Mouse (Mus musculus) kidney, postnatal 14 days (tissue): ENCODE results near the gene Adcy5.

Experiments
- DNase-seq: peaks from one replicate; pipeline ENCODE4 v3.0.0; 2022; ENCODE audit warnings: mixed read lengths

The Adcy5 gene

DNA sequence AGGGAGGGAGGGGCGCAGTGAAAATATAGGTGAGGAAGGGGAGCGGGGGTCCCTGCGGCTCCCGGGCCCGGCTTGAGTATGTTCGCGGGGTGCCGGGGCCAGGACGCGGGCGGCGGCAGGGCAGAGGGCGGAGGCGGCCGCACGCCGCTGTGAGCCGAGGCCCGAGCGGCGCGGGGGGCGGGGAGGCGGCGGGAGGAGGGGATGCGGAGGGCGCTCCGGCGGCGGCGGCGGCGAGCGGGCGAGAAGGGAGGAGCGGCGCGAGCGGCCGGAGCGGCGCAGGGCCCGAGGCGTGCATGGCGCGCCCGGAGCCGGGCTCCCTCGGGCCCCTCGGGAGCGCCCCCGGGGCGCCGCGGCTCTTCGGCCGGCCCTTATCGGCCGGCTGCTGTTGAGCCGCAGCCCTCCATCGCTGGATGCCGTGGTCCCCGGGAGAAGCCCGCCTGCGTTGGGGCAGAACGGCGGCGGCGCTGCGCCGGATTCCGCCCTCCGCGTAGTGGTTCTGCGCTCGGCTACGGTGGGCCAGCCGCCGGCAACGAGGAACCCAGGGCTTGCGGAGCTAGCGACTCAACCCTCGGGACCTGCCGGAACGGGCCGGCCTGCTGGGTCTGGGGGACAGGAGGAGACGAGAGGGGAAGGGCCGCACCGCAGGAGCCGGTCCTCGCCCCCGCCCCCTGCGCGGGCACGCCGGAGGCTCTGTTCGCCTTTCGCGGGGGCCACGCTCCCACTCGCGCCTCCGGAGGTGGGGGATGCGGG is at the start of gene Adcy5:
Gene Adcy5 (plus strand): TSS at position 237 of the 750 bp plus-strand sequence.
- peak; percentile 41 for DNase-seq

DNA sequence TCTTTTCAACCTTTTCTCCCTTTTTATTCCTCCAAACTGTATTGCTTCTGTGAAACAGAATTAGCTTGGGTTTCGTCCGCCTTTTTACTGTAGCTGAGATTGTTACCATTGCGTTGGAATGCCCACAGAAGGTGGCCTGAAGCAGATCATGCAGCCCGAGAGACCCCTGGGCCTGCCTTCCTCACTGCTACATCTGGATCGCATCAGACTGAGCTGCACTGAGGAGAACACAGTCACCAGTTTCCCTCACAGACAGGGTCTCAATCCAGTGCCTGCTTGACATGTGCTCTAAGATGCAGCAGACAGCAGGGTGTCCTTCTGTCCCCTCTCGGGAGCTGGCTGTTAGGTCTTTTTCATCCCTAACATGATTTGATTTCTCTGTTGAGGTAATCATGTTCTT is 46.7 kb upstream of the Adcy5 start:
- no peak for DNase-seq

DNA sequence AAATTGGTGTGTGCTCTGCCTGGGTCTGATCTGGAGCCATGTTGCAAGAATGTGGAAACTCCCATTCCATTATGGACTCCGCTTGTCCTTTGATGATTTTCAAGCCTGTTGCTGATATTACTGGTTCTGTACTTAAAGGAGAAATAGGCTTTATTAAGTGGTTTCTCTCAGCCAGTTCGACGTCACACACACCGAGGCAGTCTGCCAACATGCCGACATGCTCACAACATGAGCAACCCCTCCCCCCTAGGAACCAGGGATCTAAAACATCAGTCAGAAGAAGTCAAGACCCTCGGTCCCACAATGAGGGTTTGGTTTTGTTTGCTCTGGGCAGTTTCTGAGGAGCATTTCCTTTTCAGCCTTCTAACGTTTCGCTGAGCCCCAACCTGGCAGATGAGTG is 45.5 kb upstream of the Adcy5 start:
- DNase-seq, result peak; percentile 22

DNA sequence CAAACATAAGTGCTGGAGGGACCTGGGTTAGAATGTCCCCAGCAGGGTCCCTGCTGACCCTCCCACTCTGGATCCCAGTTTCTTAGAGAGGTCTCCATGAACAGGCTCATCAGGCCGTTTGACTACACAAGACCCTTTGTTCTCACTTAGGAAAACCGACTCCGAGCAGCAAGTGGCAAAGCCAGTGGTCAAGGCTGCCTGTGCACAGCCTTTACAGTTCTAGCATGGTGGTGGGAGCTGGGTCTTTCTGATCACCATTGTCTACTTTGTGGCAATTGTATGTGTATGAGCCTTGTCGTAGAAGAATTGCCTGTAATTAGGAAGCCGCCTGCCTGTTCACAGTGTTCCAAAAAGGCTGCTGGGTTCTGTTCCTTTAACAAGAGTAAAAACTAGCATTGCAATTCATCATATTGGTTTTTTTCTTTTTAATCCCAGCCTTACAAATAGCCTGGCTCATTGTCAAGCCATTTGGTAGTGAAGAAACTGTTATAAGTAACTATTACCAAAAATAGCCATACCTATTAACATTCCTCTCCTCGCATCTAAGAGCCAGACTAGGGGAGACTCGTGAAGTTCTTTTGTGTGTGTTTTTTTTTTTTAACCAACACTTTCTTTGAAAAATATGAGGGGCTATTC is 44.9 kb upstream of the Adcy5 start:
- no peak for DNase-seq

DNA sequence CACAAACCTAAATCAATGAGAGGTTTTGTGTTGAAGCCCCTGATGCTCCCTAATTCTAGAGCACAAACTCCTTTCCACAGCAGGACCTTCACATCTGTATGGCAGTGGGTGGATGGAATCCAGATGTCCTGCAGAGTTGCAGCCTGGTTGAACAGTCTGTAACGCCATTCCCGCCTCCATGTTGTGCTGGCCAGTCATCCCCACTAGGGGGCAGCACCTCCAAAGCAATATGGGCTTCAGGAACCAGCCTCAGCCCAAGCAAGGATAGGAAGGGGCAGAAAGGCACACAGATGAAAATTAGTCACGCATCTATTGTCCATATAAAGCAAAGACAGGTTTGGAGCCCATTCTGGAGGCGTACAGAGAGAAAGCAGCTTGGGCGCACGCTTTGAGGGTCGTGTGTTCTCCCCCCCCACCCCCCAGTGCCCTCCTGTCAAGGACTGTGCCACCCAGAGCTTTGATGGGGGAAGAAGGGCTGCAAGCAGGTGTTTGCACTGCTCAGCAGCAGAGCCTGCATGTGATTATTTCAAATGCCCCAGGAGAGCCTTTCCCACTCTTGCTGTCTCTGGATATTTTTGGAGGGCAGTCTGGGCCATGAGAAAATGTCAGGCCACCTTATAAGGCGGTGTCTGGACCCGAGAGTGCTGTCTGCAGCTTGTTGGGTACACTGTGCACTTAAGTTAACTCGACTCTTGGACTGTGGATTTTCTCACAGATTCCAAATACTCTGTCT is 44.1 kb upstream of the Adcy5 start:
- peak; percentile 87 for DNase-seq

DNA sequence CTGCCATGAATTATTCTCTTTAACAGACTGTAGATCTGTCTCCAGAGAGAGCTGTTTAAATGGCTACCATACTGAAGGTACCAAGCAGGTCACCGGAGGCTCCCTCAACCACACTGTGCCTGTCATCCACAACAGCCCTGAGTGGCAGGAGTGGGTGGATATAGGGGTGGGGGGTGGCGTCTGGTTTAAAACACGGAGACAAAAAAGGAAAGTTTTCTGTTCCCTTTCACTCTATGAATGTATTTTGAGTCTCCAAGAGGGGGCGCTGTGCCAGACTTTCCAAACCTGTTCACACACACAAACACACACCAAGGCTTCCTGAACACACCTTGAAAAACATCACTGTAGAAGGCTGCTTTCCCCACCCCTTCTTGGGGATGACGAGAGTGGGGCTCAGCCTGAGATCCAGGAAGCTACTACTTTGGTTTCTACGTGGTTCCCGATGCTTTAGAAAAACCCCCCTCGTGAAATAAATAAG is 43.5 kb upstream of the Adcy5 start:
- DNase-seq, result no peak

DNA sequence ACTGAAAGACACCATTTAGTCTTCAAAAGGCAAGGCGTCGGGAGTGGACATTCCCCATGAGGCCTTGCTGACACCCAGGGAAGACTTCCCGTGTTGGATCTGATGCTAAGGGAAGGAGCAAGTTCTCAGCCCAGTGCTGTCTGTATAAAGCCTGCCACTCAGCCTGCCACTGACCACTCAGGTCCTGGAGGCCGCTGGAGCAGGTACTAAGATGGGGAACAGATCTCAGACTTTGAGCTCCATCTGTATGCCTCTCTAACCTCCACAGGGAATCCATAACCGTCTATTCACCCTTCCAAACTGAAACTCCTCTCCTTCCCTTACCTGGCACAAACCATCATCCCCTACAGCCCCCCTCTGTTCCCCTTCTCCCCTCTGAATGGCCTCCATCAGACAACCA is 41.2 kb upstream of the Adcy5 start:
- DNase-seq, result no peak

DNA sequence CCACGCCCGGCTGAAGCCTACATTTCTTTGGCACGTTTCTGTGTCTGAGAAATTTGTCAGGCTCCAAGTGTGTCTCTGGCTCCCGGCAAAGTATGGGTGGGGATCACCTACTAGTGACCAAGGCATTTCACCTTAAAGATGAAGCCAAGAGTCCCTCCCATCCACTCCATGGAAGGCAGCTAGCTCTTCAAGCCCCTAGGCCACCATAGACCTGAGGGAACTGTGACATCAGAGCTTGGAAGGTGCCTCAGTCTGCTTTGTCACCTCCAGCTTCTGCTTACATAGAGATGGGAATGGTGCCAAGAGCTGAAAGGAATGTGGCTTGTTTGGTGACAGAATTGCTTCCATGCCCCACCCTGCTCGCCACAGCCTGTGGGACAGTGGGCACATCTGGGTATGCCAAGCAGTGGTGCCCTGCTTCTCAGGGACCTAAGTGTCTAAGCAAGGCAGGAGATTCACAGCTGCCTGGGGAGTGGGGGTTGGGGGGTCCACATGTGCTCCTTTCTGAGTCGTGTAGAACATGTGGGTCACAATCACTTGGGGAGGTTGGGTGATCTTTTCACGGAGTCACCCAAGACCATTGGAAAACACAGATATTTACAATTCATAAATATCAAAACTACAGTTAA is 38.2 kb upstream of the Adcy5 start:
- no peak for DNase-seq

DNA sequence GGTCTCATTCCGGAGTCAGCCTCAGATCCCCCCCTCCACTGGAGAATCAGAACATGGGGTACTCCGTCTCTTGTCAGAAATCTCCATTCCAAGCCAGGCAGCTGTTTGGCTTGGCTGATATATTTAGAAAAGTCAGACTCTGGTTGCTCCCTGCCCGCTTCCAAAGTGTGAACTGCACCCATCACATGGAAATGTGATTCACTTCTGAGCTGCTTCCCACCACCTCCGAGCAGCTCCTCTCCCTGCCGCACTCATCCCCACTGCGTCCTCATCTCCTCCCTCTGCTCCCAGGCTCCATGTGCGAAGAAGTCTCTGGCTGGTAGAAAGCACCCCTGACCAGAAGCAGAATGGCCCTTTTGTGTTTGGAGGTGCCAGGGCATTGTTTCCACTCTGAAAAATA is 37.2 kb upstream of the Adcy5 start:
- DNase-seq, result no peak

DNA sequence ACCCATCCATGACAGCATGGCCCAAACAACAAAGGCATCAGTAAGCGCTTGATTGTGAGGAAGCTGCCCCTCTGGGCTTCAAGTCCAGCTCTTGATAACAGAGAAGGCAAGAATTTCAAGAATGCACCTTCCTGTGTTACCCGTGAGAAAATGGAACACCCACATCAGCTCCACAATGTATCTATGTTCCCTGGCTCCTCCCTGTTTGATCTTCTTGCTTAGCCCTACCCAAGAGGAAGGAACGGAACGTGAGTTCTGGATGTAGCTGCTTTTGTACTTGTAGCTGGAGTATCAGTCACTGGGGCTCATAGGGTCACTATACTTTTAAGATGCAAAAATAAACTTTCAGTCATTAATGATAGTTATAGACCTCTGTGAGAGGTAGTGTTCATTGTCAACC is 34.1 kb upstream of the Adcy5 start:
- DNase-seq, result no peak

DNA sequence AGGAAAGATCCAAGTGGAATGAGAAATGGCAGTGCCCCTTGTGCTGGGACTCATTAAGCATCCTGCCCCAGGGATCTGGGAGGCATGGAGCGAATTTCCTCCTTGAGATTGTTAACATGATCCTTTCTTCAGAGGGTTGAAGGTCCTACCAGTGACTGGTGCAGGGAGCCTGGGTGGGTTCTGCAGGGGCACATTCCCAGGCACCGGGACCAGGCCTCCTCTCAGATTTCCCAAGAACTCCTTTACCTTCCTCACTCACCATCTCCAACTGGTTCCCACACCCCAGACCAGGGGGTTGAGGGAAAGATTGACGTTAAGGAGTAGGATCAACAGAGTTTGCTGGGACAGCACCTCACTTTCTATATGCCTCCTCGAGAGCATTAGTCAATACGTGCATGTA is 27.4 kb upstream of the Adcy5 start:
- no peak for DNase-seq

DNA sequence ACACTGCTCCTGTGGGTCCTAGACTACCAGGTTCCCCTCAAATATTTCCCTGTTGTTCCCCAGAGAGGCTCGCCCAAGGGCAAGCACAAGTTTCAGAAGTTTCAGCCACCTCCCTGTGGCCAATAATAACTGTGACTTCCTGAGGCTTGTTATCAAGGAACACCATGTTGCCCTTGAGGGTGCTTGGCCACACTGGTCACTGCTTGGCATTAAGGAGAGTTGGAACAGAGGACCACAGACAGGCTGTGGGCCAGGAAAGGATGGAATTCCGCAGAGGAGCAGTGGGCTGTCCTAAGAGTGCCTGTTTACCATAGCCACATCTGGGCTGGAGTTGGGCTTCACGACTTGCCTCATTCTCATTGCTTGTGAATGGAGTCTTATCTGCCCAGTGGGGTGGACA is 24.5 kb upstream of the Adcy5 start:
- no peak for DNase-seq

DNA sequence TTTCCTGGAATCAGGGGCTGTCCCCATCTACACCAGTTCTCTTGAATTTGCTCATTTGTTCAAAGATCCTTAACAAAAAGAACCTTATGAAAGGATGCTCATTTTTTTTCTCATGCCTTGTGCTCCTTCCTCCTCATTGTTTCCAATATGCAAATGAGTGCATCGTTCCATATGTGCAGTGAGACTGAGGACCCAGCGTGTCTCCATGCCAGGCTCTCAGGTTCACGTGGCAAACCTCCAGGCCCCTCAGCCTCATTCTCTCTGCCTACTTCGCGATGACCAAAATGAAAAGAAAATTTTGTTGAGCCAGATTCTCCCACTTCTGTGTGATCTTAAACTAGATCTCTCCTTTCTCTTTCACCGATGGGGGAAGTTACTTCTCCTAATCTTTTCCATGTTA is 15.3 kb upstream of the Adcy5 start:
- no peak for DNase-seq

DNA sequence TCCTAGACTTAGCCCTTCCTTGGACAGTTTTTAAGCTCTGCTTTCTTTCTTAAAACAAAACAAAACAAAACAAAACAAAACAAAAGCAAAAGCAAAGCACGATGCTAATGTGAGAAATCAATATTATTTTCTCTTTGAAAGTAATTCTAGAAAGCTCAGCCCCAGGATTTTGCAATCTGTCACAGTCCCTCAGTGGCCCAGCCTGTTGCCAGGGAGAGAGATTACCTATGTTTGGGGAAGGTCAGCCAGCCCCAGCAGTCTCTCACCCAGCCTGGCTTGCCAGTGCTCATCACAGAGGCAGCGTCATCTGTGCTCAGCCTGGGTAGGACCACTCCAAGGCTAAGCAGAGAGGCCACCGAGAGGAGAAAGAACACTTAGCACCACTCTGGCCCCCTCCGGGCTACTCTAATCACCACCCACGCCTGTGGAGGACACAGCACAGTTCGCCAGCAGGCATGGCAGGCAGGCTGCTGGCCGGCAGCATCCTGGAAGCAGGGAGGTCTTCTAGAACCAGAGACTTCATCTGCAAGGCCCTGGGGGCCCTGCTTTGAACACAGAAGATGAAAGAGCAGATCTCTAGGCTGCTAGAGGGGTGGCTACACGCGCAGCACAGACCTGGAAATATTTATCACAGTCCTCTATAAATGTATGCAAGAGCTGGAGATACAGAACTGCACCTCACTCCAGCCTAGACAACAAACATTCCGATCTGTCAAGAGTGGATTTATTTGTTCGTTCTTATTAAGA is 14.6 kb upstream of the Adcy5 start:
- DNase-seq, result no peak

DNA sequence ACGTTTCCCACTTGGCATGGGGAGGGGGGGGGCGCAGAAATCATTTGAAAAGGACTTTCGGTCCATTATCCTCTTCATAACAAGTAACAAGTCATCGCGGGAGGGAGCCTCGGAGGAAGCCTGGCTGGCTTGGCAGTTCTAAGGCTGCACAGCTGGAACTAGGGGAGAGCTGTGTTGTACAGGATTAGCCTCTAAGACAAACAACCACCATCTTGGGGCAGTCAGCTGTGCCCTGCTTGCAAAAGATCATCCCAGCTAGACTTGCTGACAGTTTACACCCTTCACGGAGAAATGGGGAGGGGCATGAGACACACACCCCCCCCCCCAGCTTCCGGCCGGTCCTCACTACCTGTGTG is 14.1 kb upstream of the Adcy5 start:
- no peak for DNase-seq

DNA sequence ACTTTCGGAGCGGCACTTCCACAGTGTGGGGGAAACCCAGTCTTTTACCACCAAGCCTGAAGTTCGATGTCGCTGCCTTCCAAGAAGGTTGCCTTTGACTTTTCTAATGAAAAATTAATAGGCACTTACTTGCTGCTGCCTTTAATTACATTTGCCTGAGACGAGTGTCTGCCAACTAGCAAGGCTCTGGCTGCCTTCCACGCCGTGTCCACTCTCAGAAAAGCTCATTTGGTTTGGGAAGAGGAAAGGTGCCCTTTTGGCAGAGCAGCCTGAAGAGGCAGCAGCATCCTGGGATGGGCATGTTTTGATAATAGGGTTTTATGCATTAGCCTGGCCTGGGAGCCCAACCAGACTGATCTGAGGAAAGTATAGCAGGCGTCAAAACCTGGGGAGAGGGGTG is 12.8 kb upstream of the Adcy5 start:
- DNase-seq, result no peak

DNA sequence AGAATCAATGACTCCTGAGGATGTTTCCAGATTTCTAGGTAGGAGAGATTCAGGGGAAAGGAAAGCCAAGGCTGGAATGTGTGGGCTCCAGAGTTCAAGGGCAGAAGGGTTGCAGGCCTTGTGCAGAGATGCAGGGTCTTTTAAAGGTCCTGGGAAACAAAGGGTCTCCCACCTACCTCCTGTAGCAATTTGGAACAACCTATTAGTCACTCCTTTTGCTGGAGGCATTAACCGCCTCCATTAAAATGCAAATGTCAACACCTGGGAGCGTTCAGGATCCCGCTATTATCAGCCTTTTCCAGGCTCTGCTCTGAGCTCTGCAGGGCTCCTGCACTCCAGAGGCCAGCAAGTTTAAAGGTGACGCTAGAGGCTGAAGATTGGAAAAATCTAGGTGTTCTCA is 8.5 kb upstream of the Adcy5 start:
- DNase-seq, result no peak

DNA sequence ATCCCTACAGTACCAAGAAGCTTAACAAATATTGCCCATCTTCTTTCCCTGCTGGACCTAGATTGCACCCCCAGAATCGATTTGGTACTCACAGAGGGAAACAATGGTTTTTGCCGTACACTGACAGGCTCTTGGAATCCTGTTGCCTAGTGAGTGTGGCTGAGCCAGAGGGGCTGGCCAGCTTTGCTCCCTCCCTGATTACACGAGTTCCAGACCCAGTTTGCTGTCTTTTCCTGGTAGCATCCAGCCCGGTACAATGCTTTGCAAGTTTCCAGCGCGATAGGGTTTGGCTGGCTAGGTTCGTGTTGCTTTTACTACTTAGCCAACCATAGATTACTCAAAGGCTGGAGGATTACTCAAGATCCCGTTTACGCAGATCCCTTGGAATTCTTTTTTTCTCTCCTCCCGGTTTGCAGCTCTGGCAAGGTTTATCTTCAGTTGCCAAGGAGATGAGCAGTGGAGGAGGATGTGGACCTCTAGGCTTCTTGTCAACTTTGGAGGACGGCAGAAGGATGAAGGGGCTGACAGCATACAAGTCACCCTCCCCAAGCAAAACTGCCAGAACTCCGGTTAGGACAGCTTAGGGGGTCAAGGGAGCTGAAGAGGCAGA is 1.4 kb upstream of the Adcy5 start:
- no peak for DNase-seq

DNA sequence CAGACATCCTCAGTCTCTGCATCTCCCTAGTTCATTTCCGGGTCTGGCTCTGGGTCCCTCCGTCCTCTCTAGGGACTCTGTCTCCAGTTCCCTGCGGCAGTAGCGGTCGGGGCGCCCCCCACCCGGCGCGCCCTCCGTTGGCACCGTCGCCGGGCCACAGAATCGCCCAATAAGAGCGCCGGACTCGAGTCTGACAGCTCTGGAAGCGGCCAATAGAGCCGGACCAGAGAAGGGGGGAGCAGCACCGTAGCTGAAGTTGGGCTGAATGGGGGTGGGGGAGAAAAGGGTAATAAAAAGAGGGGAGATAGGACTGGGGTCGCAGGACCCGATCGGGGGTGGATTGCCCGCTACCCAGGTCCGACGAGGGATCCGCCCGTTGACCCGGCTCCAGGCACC is 434 bp upstream of the Adcy5 start:
- peak; percentile 53 for DNase-seq

DNA sequence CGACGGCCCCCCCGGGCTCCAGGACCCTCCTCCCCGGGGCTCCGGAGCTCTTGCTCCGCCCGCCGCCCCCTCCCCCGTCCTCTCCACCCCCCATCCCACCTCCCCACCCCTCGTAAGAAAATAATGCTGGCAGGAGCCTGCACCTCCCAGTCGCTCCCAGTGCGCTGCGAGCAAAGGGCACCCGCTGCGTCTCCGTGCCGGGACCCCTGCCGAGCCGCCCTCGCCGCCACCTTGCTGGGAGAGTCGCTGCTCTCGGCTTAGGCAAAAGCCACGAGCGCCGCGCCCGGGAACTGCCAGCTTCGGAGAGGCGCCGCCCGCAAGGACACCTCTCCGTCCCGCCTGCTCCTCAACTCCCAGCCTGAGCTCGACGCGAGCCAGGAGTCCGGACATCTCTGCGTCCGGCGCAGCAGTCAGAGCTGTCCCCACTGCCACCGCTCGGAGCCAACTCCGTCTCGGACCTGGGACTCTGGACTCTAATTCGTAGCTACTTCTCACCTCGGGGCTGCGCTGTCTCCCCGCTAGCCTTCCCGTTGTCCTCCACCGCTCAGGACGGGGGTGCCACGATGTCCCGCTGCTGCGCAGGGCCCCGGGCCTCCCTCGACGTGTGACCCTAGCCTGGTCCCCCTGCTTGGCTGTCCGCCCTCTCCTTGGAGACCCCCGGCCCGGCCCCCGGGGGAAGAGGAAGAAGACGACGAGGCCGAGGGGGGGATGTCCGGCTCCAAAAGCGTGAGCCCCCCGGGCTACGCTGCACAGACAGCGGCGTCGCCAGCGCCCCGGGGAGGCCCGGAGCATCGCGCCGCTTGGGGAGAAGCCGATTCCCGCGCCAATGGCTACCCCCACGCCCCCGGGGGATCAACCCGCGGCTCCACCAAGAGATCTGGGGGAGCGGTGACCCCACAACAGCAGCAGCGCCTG is 971 bp downstream of the Adcy5 start:
- DNase-seq, result peak; percentile 63

DNA sequence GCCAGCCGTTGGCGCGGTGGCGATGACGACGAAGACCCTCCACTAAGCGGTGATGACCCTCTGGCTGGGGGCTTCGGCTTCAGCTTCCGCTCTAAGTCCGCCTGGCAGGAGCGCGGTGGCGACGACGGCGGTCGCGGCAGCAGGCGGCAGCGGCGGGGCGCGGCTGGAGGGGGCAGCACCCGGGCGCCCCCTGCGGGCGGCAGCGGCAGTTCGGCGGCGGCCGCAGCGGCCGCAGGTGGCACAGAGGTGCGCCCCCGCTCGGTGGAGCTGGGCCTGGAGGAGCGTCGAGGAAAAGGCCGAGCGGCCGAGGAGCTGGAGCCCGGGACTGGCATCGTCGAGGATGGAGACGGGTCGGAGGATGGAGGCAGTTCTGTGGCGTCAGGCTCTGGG is 1.6 kb downstream of the Adcy5 start:
- DNase-seq, result peak; percentile 59
